Mouse (Mus musculus): ENCODE results near the gene Cda. TPM values are rescaled to one million over a fixed set of nuclear protein-coding genes. Genes with fewer than 3 reads are reported as not detected.
"Not testable (repeated sequence)": the region's sequence is repeated elsewhere in the genome, so short reads cannot be mapped to it uniquely, and the experiment has no call there.

Gene Cda
- total RNA-seq, 2 experiments from 2014 or later = 3.5 to 3.7 TPM

GRCm38 (mm10) chr4:138339963-138340362 lies 27.8 kb downstream of the Cda start:
- intact Hi-C loops (cut with DNase I) = no loop called here
- peak in 1 of 2 experiments; percentile 38 for DNase-seq (ENCODE audit: low spot score in 2 of 2)

DNA sequence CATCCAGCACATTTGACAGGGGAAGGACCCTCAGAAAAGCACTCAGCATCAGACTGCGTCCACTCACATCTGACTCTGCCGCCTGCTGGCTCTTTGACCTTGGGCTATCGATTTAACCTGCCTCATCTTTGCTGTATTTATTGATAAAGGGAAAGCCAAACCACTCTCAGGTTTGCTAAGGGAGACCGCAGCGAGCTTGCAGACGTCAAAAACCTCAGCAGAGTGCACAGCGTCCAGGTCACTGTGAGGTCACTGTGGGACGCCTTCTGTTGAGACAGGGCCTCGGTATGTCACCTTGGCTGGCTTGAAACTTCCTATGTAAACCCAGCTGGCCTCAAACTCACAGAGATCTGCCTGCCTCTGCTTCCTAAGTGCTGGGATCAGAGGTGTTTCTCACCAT lies 30.5 kb downstream of the Cda start:
- DNase-seq (ENCODE audit: low spot score in 2 of 2) = no peak
- intact Hi-C loops (cut with DNase I) = no loop called here

DNA sequence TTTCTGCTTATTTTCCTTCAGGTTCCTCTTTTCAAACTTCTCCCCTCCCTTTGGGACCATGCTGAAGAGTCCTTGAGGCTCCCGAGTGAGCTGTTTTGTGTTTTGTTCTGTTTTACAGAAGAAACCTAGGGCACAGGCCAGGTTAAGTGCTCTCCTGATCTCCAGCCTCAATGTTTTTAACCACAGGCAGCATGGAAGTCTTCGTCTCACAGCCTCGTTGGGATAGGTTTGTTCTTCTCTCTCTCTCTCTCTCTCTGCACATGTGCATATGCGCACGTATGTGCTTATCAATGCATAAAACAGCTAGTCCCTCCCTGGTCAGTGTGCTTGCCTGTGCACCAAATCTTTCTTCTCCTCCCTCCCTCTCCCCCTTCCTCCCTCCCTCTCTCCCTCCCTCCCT lies 30.9 kb downstream of the Cda start:
- DNase-seq (ENCODE audit: low spot score in 2 of 2) = no peak
- intact Hi-C loops (cut with DNase I) = no loop called here

DNA sequence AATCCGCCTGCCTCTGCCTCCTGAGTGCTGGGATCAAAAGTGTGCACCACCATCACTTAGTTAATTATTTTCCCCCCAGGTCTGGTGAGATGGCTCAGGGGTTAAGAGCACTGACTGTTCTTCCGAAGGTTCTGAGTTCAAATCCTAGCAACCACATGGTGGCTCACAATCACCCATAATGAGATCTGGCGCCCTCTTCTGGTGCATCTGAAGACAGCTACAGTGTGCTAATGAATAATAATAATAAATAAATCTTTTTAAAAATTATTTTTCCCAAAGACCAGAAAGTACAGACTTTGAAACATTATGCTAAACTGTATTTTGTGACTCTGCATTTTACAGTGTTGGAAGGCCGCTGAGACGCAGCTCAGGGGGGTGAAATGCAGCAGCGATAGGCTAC lies 32.1 kb downstream of the Cda start:
- intact Hi-C loops (cut with DNase I) = no loop called here
- DNase-seq (ENCODE audit: low spot score in 2 of 2) = no peak

DNA sequence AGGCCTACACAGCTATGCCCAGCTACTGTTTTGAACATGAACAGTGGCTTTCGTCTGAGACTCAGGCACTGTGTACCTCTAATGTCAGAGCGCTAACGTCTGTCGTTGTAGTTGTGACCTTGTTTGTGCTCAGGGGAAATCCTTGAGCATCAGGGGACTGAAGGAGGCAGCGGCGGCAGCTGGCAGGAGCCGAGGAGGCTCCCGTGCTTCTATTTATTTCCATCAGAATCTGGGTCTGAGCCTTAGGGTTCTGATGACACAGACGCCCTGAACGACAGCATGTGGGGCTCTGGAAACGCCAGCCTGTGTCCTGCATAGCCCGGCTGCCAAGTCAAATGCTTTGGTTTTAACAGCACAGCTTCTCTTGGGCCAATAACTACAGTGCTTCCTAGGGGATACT lies 32.8 kb downstream of the Cda start:
- DNase-seq (ENCODE audit: low spot score in 2 of 2) = no peak
- intact Hi-C loops (cut with DNase I) = no loop called here

GRCm38 (mm10) chr4:138333135-138333534 lies 34.7 kb downstream of the Cda start:
- no peak for DNase-seq (ENCODE audit: low spot score in 2 of 2)
- intact Hi-C loops (cut with DNase I) = no loop called here

- intact Hi-C loops (cut with DNase I) = no loop called here
- DNase-seq (ENCODE audit: low spot score in 2 of 2) = no peak
Observed at GRCm38 (mm10) chr4:138331647-138332046, 36.1 kb downstream of the Cda start.

- intact Hi-C loops (cut with DNase I) = no loop called here
Observed at GRCm38 (mm10) chr4:138330264-138330671, 37.5 kb downstream of the Cda start.

DNA sequence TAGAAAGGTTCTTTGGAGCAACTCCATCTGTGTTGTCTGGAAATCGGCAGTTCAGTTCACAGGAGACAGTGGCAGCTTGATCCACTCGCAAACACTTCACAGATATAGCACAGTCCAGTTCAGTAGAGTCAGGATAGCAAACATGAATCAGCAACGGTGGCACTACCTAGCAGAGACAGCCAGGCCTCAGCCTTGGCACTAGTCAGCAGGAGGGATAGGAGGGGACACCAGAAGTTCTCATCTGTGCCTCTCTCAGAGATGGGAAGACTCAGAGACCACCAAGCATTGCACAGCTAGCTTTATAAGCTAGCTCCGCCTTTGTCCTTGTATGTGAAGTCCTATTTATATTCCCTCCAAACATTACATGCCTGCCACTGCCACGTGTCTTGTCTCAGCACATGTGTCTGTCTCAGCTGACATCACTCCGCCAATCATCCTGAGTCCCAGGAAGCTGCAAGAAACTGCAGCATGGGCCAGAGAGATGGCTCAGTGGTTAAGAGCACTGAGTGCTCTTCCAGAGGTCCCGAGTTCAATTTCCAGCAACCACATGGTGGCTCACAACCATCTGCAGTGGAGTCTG lies 39.8 kb downstream of the Cda start:
- no peak for DNase-seq (ENCODE audit: low spot score in 2 of 2)
- intact Hi-C loops (cut with DNase I) = loop anchor here (2.0 kb wide), 1 partner anchor 51 kb away; no protein-coding TSS in a partner anchor

More at GRCm38 (mm10) chr4:138330264-138330671, 37.5 kb downstream of the Cda start:
- DNase-seq (ENCODE audit: low spot score in 2 of 2) = no peak

GRCm38 (mm10) chr4:138327155-138327554 lies 40.6 kb downstream of the Cda start:
- DNase-seq (ENCODE audit: low spot score in 2 of 2) = not testable (repeated sequence)
- intact Hi-C loops (cut with DNase I) = loop anchor here (2.0 kb wide), 1 partner anchor 52 kb away; no protein-coding TSS in a partner anchor

GRCm38 (mm10) chr4:138326077-138326695 lies 41.6 kb downstream of the Cda start, which contains the start of gene Pink1:
Gene Pink1, minus strand, starts transcription at chr4:138326307.
- intact Hi-C loops (cut with DNase I) = loop anchor here (2.0 kb wide), 1 partner anchor 53 kb away; no protein-coding TSS in a partner anchor
- peak; percentile 91 to 92 for DNase-seq (ENCODE audit: low spot score in 2 of 2)

DNA sequence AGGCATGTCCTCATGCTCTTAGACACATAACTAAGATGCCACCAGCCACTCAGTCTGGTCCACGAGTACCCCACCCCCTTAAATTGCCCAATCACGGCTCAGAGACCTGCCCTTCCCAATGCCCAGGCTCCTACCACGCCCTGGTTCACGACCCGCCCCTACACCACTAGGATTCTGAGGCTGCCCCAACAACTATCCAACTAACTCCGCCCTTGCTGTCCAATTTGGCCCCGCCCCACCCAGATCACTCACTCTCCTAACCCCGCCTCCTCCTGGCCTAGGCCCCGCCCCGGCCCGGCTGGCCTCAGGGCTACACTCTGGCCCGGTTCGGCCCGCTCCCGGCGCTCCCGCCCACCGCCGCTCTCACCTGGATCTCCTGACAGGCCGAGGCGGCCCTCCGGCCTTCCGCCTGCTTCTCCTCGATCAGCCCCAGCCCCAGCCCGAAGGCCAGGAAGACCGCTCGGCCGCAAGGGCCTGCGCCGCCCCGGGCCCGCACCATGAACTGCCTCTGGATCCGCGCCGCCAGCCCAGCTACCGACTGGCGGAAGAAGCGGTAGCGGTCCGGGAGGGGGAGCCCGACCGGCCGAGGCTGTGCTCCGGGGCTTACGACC lies 42.2 kb downstream of the Cda start:
- peak; percentile 89 to 91 for DNase-seq (ENCODE audit: low spot score in 2 of 2)
- intact Hi-C loops (cut with DNase I) = loop anchor here (2.0 kb wide), 1 partner anchor 53 kb away; no protein-coding TSS in a partner anchor

GRCm38 (mm10) chr4:138324451-138324850 lies 43.3 kb downstream of the Cda start:
- intact Hi-C loops (cut with DNase I) = no loop called here
- DNase-seq (ENCODE audit: low spot score in 2 of 2) = no peak

DNA sequence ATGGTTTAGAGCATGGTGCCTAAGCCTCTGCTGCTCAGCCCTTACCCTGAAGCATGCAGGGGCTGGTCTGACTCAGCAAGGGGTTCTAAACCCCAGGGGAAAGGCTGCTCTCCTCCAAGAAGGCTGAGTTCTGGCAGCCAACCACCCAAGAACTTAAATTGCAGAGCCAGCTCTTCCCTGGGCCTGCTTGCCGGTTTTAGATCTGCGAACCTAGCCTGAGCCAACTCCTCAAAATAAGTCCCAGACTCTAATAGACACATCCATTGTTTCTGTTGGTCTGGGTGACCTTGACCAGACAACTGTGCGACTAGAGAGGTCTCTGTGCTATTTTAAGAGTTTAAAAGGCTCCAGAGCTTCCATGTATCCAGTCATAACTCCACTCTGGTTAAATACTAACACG lies 44.0 kb downstream of the Cda start:
- DNase-seq (ENCODE audit: low spot score in 2 of 2) = no peak
- intact Hi-C loops (cut with DNase I) = no loop called here

DNA sequence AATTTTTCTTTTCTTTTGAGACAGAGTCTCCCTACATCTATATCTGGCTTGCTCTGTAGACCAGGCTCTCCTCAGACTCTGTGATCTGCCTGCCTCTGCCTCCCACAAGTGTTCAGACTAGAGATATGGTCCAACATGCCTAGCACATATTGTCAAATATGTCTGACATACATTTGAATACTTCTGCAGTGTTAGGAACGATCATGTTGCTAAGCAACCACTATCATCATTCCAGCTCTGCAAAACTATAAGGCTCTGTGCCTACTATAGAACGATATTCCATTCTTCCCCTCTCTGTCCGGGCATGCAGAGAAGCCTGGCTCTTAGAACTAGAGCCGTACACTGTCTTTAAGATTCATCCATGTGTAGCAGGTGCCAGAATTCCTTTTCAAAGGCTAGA lies 45.1 kb downstream of the Cda start:
- no peak for DNase-seq (ENCODE audit: low spot score in 2 of 2)

DNA sequence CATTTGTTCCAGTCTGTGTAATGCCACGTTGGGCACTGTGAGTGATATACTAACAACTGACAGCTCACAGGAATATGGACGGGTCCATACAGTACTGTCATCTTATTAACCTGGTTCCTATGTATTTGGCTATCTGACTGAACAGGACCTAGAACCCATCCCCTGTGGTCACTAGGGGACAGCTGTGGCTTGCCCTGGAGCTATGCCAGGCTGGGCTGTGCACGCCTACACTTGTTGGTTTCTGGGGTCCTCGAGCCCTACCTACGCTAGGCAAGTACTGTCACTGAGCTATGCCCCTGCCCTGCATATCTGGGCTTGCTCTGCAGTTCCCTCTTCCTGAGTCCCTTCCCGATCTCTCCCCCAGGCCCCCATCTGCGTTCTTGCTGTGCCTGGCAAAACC lies 46.3 kb downstream of the Cda start:
- no peak for DNase-seq (ENCODE audit: low spot score in 2 of 2)
- intact Hi-C loops (cut with DNase I) = no loop called here

More for the DNA sequence above, 45.1 kb downstream of the Cda start:
- intact Hi-C loops (cut with DNase I) = no loop called here

- intact Hi-C loops (cut with DNase I) = no loop called here
Observed at GRCm38 (mm10) chr4:138320711-138321110, 47.1 kb downstream of the Cda start.

GRCm38 (mm10) chr4:138319508-138319907 lies 48.3 kb downstream of the Cda start:
- intact Hi-C loops (cut with DNase I) = loop anchor here (2.0 kb wide), 1 partner anchor 107 kb away; no protein-coding TSS in a partner anchor
- peak; percentile 81 to 82 for DNase-seq (ENCODE audit: low spot score in 2 of 2)

More at GRCm38 (mm10) chr4:138320711-138321110, 47.1 kb downstream of the Cda start:
- DNase-seq (ENCODE audit: low spot score in 2 of 2) = no peak

- DNase-seq (ENCODE audit: low spot score in 2 of 2) = peak; percentile 46 to 59
Observed at GRCm38 (mm10) chr4:138318509-138319266, 49.1 kb downstream of the Cda start.

GRCm38 (mm10) chr4:138316369-138316768 lies 51.4 kb downstream of the Cda start:
- intact Hi-C loops (cut with DNase I) = no loop called here

More at GRCm38 (mm10) chr4:138318509-138319266, 49.1 kb downstream of the Cda start:
- intact Hi-C loops (cut with DNase I) = loop anchor here (2.0 kb wide), 1 partner anchor 108 kb away; no protein-coding TSS in a partner anchor

More at GRCm38 (mm10) chr4:138316369-138316768, 51.4 kb downstream of the Cda start:
- DNase-seq (ENCODE audit: low spot score in 2 of 2) = no peak

All from left cerebral cortex, postnatal 36 days (tissue).